Mouse (Mus musculus): ENCODE measurements around the gene A630076J17Rik. TPM values are rescaled to one million over a fixed set of nuclear protein-coding genes. Genes with fewer than 3 reads are reported as not detected.
A peak's percentile ranks its signal among the peaks of the same experiment; 100 is the strongest.

The A630076J17Rik gene
- total RNA-seq (2022) = not detected

DNA sequence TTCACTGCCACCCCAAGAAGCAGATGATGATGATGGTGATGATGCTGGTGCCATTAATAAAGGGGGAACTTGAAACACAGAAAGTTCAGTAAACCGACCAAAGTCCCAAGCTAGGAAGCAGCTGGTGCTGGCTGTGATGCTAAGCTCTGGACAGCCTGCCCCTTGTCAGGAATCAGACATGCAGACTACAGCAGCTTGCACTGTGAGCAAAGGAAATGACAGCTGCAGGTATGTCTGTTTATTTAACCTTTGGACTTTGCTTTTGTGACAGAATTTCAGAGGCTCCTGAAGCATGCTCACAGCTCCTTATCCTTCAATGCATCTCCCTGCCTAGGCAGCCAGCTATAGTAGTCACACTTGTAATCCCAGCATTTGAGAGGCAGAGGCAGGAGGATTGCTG lies at the start of gene A630076J17Rik:
A630076J17Rik (plus strand) TSS at position 88 of the 400 bp plus-strand sequence.
- no peak for DNase-seq (ENCODE audit: low spot score in 2 of 2)

DNA sequence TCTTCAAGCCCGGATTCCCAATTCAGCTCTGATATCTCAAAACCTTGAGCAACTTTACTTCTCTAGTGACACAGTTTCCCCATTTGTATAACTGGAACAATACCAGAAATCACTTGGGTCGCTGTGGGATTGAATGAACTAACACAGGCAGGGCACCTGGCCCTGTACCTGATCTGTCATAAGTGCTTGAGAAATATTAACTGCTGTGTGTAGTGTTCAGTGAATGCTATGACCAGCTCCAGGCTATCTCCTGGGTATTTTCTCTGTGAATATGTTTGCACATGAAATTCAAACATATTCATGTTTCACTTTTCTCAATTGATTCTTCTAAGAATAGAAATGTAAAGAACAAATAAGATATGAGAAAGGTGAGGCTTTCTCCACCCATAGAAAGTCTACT lies 49.6 kb upstream of the A630076J17Rik start:
- no peak for DNase-seq (ENCODE audit: low spot score in 2 of 2)

DNA sequence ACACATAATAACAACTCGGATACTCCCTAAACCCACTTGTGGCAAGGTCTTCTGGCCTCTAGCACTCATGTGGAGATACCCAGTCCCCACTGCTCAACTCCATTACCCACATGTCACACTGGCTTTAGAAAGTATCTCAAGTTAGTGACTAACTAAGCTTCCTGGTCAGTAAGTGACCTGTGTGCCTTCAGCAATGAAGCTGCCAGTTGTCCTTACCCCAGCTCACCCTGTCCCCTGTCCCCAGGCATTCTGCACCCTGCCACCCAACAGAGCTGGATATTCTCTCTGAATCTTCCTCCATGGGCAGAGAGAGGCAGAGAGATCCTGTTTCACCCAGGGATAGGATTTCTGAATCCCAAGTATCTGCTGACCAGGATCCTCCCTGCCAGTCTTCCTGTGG lies 47.7 kb upstream of the A630076J17Rik start, which contains the start of gene Kcna10:
Kcna10 (plus strand) TSS at position 301 of the 400 bp plus-strand sequence.
- no peak for DNase-seq (ENCODE audit: low spot score in 2 of 2)

DNA sequence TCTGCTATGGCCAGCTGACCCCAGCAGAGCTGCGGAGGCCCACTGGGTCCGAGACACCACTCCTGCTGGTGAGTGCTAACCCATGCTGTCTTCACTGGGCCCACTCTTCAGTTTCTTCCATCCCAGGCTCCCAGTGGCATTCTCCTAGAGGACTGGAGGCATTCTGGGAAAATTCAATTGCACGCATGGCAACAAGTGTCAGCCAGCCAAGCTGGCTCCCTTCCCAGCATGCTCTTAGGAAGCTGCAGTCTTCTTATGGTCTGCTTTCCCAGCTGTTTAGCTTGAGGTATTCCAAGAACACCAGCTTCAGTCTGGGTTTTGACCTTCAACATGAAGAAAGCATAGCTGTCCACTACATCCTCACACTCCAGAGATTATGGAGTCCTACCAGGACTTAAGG lies 47.2 kb upstream of the A630076J17Rik start:
- no peak for DNase-seq (ENCODE audit: low spot score in 2 of 2)

DNA sequence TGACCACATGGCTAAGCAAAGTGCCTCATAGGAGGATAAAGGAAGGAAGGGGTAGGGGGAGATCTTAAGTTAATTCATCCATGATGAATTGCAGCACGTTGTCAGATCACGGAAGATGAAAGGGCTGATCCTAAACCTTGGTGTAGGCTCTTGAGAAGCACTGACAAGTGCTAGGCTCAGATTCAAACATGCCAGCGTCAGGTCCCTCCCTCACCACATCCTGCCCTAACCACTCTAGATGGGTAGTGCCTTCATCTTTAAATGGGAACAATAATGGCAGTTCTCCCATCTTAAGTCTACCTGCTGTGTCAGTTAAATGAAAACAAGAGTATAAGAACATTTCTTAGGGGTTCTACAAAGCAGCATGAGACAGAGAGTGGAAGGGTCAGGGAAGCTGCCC lies 44.8 kb upstream of the A630076J17Rik start:
- no peak for DNase-seq (ENCODE audit: low spot score in 2 of 2)

DNA sequence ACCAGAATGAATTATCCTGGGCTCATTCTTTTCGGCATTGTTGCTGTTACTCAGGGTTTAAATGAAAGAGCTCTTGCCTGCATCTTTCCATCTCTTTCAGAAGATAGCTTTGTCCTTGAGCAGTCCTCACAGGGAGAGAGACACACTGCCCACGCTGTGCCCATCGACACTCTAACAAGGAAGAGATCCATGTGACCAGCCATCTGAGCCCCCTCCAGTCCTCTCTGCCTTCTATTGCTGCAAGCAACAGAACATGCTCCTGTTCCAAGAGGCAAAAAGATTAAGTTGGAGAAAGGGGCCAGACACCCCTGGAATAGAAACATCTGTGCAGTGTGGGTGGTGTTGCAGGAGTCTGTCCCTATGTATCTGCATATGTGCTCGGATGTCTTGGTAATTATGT lies 43.4 kb upstream of the A630076J17Rik start:
- DNase-seq (ENCODE audit: low spot score in 2 of 2) = no peak

DNA sequence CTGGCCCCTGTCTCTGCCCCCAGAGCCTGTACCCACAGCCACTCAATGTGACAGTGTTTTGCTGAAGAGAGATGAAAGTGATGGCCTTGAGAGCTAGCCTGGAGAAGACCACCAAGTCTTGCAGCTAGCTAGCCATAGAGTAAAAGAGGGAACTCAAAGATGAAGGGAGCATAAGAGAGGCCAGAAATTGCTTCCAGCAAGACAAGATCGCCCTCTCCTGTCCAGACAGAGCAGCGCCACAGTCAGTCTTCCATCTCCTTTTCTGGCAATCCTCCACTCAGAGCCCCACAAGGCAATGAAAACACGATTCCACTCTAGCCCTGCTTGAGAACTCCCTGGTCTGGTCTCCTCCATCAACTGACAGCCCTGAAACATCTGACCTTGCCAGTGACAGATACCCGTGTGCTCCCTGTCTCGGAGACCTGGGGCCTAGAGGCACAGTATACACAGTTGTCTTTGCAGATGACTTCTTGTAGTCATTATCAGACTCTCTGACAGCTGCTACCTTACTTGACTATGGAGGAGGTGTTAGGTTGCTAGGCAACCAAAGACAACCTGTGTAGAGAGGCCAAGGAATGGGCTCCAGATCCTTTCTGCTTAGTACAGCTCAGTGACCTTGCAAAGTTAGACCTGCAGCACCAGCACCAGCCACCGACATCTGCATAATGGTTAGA lies 42.1 kb upstream of the A630076J17Rik start:
- no peak for DNase-seq (ENCODE audit: low spot score in 2 of 2)

DNA sequence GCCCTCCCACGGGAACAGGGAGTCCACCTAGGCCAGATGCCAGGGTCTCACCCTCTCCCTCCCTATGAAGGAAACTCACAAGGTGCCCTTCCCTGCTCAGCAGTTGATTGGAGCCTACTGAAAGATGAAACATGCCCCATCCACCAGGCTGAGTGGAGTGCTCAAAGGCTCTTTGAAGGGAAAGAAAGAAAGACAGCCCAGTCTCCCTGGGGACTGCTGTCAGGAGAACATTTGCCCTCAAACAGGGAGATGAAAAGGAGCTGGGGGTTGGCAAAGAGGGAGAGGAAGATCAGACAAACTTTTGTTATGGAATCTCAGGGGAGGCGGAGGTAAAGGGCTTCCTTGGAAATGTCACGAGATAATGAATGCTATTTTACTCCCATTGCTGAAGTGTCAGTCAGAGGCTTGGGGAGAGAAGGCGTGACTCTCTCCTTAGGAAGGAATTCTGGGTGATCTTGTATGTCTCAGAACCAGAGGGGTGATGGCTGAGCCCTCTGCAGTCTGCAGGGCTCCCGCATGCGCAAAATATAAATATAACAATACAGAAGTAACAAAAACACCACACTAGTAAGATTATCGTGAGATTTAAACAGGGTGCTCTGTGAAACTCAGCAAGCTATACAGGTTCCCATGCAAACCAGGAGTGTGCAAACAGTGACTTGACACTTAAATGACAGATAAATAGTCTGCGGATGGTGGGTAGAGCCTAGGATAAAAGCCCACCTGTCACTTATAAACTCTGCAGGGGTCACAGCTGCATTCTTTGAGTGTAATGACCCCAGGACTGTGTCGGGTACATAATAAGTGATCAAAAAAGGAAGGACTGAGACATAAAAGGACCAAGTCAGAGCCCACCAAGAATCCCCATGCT lies 28.9 kb upstream of the A630076J17Rik start:
- no peak for DNase-seq (ENCODE audit: low spot score in 2 of 2)

DNA sequence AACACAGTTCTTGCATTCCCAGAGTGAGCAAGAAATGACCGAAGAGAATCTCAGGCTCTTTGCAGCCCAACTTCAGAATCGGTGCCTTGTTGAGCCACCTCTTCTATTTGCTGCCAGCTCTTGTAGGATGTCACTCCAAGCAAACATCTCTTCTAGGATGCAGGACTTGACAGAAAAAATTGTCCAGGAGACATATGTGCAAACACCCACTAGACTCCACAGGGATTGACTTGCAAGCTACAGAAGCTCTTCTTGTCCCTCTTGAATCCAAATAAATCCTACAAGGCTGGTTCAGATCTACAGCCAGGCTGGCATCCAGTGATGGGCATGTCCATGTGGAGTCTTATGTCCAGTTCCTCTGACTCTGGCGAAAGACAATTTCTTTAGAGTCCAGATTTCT lies 26.0 kb upstream of the A630076J17Rik start:
- no peak for DNase-seq (ENCODE audit: low spot score in 2 of 2)

DNA sequence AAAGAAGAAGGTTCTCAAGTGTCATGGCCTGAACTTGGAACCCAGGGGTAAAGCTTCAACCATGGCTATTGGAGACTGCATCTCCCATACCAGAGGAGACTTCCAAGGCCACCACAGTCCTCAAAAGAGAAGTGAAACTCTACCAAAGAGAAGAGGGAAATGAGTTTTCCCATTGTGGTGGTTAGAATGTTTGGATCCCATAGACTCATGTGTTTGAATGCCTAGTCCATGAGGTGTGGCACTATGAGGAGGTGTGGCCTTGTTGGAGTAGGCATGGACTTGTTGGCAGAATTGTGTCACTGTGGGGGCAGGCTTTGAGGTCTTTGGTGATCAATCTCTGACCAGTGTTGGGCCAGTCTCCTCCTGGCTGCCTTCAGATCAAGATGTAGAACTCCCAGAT lies 25.2 kb upstream of the A630076J17Rik start:
- no peak for DNase-seq (ENCODE audit: low spot score in 2 of 2)

DNA sequence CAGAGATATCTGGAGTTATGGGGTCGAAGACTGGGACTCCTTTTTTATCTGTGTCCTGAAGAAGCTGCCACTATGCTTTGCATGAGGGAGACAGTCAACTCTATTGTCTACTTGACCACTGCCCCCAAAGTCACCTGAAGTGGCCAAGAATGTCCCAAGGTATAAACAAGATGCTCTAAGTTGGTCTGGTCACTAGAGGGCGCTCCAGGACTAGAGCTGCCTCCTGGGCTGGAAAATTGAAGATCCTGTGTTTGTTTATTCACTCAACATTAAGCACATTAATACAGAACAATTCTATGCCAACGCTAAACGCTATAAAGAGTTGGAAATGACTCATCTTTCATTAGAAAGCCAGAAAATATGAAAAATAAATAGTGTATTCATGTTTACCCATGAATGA lies 24.4 kb upstream of the A630076J17Rik start:
- DNase-seq (ENCODE audit: low spot score in 2 of 2) = peak; percentile 51

DNA sequence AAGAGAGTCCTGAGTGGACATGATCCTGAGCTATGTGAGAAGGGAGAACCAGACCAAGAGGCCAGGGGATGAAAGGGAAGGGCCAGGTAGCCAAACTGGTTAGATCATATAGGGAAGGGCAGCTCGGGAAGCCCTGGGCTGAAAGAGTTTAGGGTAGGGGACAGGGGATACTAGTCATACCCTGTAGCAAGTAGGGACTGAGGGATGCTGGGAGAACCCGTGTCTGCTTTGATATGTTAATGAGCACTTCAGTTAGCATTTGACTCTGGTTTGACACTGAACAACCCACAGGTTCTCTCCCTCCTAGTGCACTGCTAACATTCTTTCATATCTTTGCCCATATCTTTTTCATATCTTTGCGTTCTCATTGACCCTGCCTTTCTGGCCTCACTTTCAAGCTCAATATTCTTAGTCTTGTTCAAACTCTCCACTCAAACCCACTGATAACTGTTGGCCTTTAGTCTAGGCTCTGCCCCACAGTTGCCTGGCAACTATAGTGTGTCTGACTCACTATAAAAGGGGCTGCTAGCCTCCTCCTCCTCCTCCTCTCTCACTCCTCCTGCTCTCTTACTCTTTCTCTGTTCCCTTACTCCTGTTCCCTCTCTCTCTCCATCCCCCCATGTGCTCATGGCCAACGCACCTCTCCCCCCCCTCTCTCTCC lies 23.8 kb upstream of the A630076J17Rik start:
- DNase-seq (ENCODE audit: low spot score in 2 of 2) = no peak

DNA sequence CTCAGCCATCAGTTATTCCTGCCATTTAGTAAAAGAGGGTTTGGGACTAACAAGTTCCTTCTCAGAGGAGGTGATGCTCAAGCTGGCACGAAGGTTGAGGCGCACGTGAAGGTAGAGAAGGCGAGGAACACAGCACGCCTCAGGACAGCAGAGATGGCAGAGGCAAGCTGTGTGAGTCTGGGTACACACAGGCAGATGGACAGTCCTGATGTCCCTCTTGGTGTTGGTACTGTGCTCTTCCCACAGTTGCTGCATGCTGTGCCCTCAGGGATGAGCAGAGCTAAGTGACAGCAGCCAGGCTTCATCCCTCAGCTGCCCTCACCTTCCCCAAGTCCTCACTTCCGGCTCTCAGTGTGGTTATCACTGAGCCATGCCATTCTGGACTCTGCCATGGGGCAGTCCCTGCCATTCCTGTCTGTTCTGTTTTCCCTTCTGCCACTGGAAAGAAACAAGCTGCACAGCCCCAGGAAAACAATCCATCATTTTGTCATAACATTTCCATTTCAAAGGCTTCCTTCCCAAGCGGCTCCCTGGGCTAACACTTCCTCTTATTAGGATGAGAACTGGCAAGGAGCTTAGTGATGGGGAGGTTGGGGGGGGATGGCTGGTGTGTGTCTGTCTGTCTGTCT lies 22.7 kb upstream of the A630076J17Rik start:
- no peak for DNase-seq (ENCODE audit: low spot score in 2 of 2)

DNA sequence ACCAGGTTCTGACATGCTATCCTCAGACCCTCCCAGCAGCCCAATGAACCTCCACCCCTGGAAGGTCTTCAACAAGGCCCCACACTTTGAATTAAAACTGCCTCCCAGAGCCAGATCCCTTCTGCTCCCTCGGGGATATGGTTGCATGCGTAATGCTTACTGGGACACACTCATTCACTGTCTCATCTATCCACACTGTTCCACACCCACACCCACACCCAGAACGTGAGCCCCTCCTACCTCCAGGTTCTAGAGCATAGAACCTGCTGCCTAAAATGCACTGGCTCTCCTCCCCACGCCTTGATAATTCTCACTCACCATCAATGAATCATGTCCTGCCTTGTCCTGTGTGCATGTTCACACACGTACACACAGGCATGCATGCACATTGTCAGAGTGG lies 15.8 kb upstream of the A630076J17Rik start:
- DNase-seq (ENCODE audit: low spot score in 2 of 2) = no peak

DNA sequence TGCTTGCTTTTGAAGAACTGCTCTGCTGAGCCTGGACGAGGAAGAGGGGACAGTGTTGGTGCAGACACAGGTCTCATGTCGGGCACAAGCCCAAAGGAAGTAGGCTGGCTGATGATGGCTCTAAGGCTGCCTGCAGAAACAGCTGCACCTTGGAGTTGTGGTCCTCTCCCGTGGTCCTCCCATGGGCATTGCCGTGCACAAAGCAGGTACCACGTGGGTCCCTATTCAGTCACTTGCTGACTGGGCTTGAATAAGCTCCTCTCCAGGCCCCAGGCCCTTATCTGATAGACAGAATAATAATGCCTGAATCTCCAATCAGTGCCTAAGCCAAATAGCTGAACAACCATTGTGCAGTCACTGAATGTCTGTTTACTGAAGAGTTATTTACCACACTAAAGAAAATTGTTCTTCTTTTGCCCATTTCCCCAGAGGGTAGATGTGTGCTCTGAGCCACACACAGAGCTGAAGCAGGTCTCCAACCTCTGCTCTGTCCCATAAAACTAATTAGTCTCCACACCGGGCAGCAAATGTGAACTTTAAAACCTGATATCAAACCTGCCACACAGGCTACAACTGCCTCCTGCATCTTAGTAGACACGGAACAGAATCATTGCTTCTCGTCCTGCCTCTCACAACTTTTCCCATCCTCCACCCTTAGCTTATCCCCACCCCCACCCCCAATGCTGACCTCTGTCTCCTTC lies 13.9 kb upstream of the A630076J17Rik start:
- no peak for DNase-seq (ENCODE audit: low spot score in 2 of 2)

DNA sequence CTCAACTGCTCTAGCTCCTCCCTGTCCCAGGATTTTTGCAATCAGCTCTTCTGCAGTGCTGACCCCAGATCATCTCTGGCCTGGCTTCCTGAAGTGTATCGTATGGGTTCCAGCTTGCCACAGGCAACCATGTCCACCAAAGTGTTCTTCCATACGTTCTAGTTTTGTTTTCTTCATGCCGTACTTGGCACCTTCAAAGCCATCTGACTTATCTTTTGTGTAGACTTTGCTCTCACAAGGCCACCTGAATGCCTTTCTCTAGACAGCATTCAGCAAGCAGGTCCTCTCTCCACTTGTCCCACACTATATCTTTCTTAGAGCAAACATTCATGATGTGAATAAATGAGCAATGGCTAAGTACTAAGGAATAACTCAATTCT lies 13.3 kb upstream of the A630076J17Rik start:
- DNase-seq (ENCODE audit: low spot score in 2 of 2) = no peak

DNA sequence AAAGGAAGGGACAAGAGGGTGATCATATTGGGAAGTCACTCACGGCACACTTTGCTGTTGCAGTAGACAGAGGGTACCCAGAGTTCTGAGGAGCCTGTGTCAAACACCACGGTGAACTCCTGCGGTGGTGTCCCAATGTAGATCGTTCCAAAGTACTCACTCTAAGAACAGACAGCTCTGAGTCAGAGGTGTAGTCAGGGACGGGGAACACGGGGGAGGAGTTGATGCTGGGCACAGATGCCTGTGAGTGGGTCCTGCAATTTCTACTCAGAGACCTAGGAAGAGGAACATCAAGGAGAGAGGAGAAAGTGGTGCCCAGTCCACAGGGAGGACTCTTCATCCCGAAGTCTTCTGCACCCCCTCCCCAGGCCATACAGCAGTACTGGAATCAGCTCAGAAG lies 11.8 kb upstream of the A630076J17Rik start:
- no peak for DNase-seq (ENCODE audit: low spot score in 2 of 2)

DNA sequence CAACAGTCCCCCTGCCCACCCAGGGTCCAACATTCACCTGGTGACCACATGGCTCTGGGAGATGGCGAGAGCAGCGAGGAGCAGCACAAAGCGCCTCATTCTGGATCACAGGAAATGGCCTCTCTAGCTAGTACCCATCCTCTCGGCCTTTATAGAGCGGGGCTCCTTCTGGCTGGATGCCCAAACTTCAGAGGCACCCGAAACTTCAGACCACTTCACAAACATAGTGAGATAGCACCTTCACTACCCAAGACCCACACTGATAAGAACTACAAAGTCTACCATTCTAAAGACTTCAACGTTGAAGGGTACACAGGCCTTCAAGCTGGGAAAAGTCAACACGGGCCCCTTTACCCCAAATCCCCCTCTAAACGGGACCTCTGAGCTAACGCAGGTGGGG lies 8.8 kb upstream of the A630076J17Rik start, which contains the start of gene Cym:
Cym (minus strand) TSS at position 125 of the 400 bp plus-strand sequence.
- DNase-seq (ENCODE audit: low spot score in 2 of 2) = no peak

DNA sequence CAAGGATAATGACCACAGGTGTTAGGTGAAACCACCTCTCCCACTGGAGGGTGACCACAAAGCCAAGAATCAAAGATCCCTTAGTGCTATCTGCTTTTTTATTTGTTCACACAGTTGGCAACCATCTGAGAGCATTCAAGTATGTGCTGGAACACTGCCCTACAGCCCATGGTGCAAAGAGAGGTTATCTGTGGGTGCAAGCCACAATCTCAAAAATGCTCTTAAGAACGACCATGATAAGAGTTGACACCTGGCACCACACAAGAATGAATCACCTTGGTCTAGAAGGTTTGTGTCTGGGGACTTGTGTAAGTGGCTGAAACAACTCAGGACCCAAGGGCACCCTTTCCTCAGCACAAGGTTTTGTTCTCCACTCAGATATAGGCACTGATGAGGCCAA lies 7.2 kb upstream of the A630076J17Rik start:
- DNase-seq (ENCODE audit: low spot score in 2 of 2) = no peak

DNA sequence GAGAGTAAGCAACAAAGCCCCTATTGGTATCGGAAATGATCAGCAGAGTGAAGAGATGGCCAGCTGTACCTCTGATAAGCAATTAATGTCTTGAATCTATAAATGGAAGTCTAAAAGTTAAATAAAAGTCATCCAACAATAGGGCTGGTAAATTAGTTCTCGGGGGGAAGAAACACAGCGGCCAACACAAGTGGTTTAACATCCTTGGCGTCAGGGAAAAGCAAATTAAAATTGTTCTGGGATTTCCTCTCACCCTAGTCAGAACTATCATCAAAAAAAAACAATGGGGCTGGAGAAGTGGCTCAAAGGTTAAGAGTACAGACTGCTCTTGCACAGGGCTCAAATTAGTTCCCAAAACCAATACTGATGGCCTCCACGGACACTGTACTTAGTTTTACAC lies 4.6 kb upstream of the A630076J17Rik start:
- no peak for DNase-seq (ENCODE audit: low spot score in 2 of 2)

DNA sequence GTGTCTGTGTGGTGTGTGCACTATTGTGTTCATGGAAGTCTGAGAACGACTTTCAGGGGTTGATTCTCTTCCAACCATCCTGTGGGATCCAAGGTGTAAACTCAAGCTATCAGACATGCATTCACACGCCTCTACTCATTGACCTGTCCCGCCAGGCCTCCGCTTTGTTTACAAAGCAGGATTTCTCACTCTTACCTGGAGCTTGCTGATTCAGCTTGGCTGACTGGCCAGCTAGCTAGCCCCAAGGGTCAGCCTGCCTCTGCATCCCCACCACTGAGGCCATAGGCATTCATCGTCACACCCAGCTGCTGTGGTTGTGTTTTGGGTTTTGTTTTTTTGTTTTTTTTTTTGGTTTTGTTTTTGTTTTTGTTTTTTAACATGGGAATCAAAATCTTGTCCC lies 1.2 kb upstream of the A630076J17Rik start:
- no peak for DNase-seq (ENCODE audit: low spot score in 2 of 2)

Measured in gastrocnemius, adult 8-10 months (tissue).